Mouse (Mus musculus): ENCODE measurements at regions not wholly inside any gene's neighbourhood (a gene's known extent, or its start where the extent isn't known, plus 50 kb on each side); places are given as distances from the start of the nearest gene placed in this dataset.

GRCm38 (mm10) chr5:119125745-119126144 lies 544.7 kb upstream of the Tbx3 start:
- H3K4me3 ChIP-seq (replicated peaks), result no peak overlapping the region
- 83% methylated on average over 7 of the region's 7 CpGs for WGBS
- no peak for ATAC-seq (ENCODE audit: insufficient number of reproducible peaks, low FRiP score, low TSS enrichment, low read depth)
- H3K36me3 ChIP-seq, result no peaks in the 10 kb centered on the region
- H3K27me3 ChIP-seq, result no peaks in the 10 kb centered on the region
- no peak overlapping the region for H3K9ac ChIP-seq
- no peak overlapping the region for H3K4me2 ChIP-seq (replicated peaks)
- H3K27ac ChIP-seq (replicated peaks), result no peak overlapping the region
- no peaks in the 10 kb centered on the region for H3K9me3 ChIP-seq (replicated peaks)
- no peaks in the 10 kb centered on the region for H3K4me1 ChIP-seq

GRCm38 (mm10) chr5:119130176-119130575 lies 540.3 kb upstream of the Tbx3 start:
- no peak overlapping the region for H3K4me2 ChIP-seq (replicated peaks)
- 93% methylated on average over 7 of the region's 7 CpGs for WGBS
- no peaks in the 10 kb centered on the region for H3K4me1 ChIP-seq
- H3K27me3 ChIP-seq, result 0 out of 2 replicates have a peak, but pooled peaks cover 3% of the 10 kb centered on the region
- H3K9ac ChIP-seq, result no peak overlapping the region
- H3K36me3 ChIP-seq, result no peaks in the 10 kb centered on the region
- H3K4me3 ChIP-seq (replicated peaks), result no peak overlapping the region
- no peak for ATAC-seq (ENCODE audit: insufficient number of reproducible peaks, low FRiP score, low TSS enrichment, low read depth)
- no peak overlapping the region for H3K27ac ChIP-seq (replicated peaks)
- no peaks in the 10 kb centered on the region for H3K9me3 ChIP-seq (replicated peaks)

GRCm38 (mm10) chr5:119131461-119131860 lies 539.0 kb upstream of the Tbx3 start:
- 0 out of 2 replicates have a peak, but pooled peaks cover 3% of the 10 kb centered on the region for H3K27me3 ChIP-seq
- H3K4me3 ChIP-seq (replicated peaks), result no peak overlapping the region
- H3K27ac ChIP-seq (replicated peaks), result no peak overlapping the region
- H3K4me2 ChIP-seq (replicated peaks), result no peak overlapping the region
- H3K36me3 ChIP-seq, result no peaks in the 10 kb centered on the region
- ATAC-seq (ENCODE audit: insufficient number of reproducible peaks, low FRiP score, low TSS enrichment, low read depth), result no peak
- WGBS, result 41% methylated on average over 10 of the region's 10 CpGs
- H3K9me3 ChIP-seq (replicated peaks), result no peaks in the 10 kb centered on the region
- H3K4me1 ChIP-seq, result no peaks in the 10 kb centered on the region
- no peak overlapping the region for H3K9ac ChIP-seq

GRCm38 (mm10) chr5:119133378-119133777 lies 537.1 kb upstream of the Tbx3 start:
- Histone ChIP-seq H3K27ac (replicated peaks) (no peak overlapping the region), H3K9me3 (replicated peaks) (no peaks in the 10 kb centered on the region), H3K4me3 (replicated peaks) (no peak overlapping the region), H3K9ac (no peak overlapping the region), H3K4me2 (replicated peaks) (no peak overlapping the region), H3K27me3 (0 out of 2 replicates have a peak, but pooled peaks cover 3% of the 10 kb centered on the region), H3K4me1 (peaks cover 9% of the 10 kb centered on the region), H3K36me3 (no peaks in the 10 kb centered on the region)
- ATAC-seq (ENCODE audit: insufficient number of reproducible peaks, low FRiP score, low TSS enrichment, low read depth), result no peak
- 25% methylated on average over 13 of the region's 13 CpGs for WGBS

GRCm38 (mm10) chr5:119136916-119137315 lies 533.6 kb upstream of the Tbx3 start:
- no peak overlapping the region for H3K4me2 ChIP-seq (replicated peaks)

GRCm38 (mm10) chr5:119137409-119137808 lies 533.1 kb upstream of the Tbx3 start:
- H3K27me3 ChIP-seq, result 0 out of 2 replicates have a peak, but pooled peaks cover 3% of the 10 kb centered on the region
- H3K9ac ChIP-seq, result no peak overlapping the region
- WGBS, result 38% methylated on average over 13 of the region's 13 CpGs

More at GRCm38 (mm10) chr5:119136916-119137315, 533.6 kb upstream of the Tbx3 start:
- peaks cover 34% of the 10 kb centered on the region for H3K4me1 ChIP-seq
- no peak for ATAC-seq (ENCODE audit: insufficient number of reproducible peaks, low FRiP score, low TSS enrichment, low read depth)
- no peak overlapping the region for H3K4me3 ChIP-seq (replicated peaks)
- H3K36me3 ChIP-seq, result no peaks in the 10 kb centered on the region
- H3K9ac ChIP-seq, result no peak overlapping the region
- no peaks in the 10 kb centered on the region for H3K9me3 ChIP-seq (replicated peaks)
- H3K27ac ChIP-seq (replicated peaks), result no peak overlapping the region
- 0 out of 2 replicates have a peak, but pooled peaks cover 3% of the 10 kb centered on the region for H3K27me3 ChIP-seq
- WGBS, result 52% methylated on average over 8 of the region's 8 CpGs

GRCm38 (mm10) chr5:119137821-119138221 lies 532.6 kb upstream of the Tbx3 start:
- Histone ChIP-seq H3K36me3 (no peaks in the 10 kb centered on the region), H3K4me1 (peaks cover 34% of the 10 kb centered on the region), H3K9ac (no peak overlapping the region), H3K27ac (replicated peaks) (no peak overlapping the region), H3K4me3 (replicated peaks) (no peak overlapping the region; the same call in 1 of the 2 replicates), H3K4me2 (replicated peaks) (0 out of 2 replicates have a peak overlapping the region, but pooled peaks have one; percentile 5), H3K27me3 (0 out of 2 replicates have a peak, but pooled peaks cover 3% of the 10 kb centered on the region), H3K9me3 (replicated peaks) (no peaks in the 10 kb centered on the region)
- ATAC-seq (ENCODE audit: insufficient number of reproducible peaks, low FRiP score, low TSS enrichment, low read depth), result no peak
- WGBS, result 52% methylated on average over 10 of the region's 10 CpGs

More at GRCm38 (mm10) chr5:119137409-119137808, 533.1 kb upstream of the Tbx3 start:
- no peaks in the 10 kb centered on the region for H3K36me3 ChIP-seq
- H3K4me2 ChIP-seq (replicated peaks), result 0 out of 2 replicates have a peak overlapping the region, but pooled peaks have one; percentile 5
- no peak overlapping the region; the same call in 1 of the 2 replicates for H3K4me3 ChIP-seq (replicated peaks)
- peaks cover 34% of the 10 kb centered on the region for H3K4me1 ChIP-seq
- no peak for ATAC-seq (ENCODE audit: insufficient number of reproducible peaks, low FRiP score, low TSS enrichment, low read depth)
- H3K27ac ChIP-seq (replicated peaks), result no peak overlapping the region
- no peaks in the 10 kb centered on the region for H3K9me3 ChIP-seq (replicated peaks)

GRCm38 (mm10) chr5:119138293-119138692 lies 532.2 kb upstream of the Tbx3 start:
- H3K9ac ChIP-seq, result no peak overlapping the region
- no peak for ATAC-seq (ENCODE audit: insufficient number of reproducible peaks, low FRiP score, low TSS enrichment, low read depth)
- H3K4me3 ChIP-seq (replicated peaks), result no peak overlapping the region
- H3K9me3 ChIP-seq (replicated peaks), result no peaks in the 10 kb centered on the region
- 0 out of 2 replicates have a peak overlapping the region, but pooled peaks have one; percentile 22 for H3K4me2 ChIP-seq (replicated peaks)
- no peak overlapping the region for H3K27ac ChIP-seq (replicated peaks)
- H3K27me3 ChIP-seq, result 0 out of 2 replicates have a peak, but pooled peaks cover 3% of the 10 kb centered on the region
- H3K4me1 ChIP-seq, result peaks cover 34% of the 10 kb centered on the region
- 31% methylated on average over 14 of the region's 14 CpGs for WGBS
- no peaks in the 10 kb centered on the region for H3K36me3 ChIP-seq

- H3K9me3 ChIP-seq (replicated peaks), result no peaks in the 10 kb centered on the region
- no peak overlapping the region for H3K4me3 ChIP-seq (replicated peaks)
- no peaks in the 10 kb centered on the region for H3K36me3 ChIP-seq
- WGBS, result 32% methylated on average over 7 of the region's 7 CpGs
- no peaks in the 10 kb centered on the region for H3K27me3 ChIP-seq
- no peak overlapping the region for H3K4me2 ChIP-seq (replicated peaks)
- no peak overlapping the region for H3K9ac ChIP-seq
- H3K4me1 ChIP-seq, result peaks cover 34% of the 10 kb centered on the region
- H3K27ac ChIP-seq (replicated peaks), result no peak overlapping the region
- ATAC-seq (ENCODE audit: insufficient number of reproducible peaks, low FRiP score, low TSS enrichment, low read depth), result no peak
Observed at GRCm38 (mm10) chr5:119139336-119139735, 531.1 kb upstream of the Tbx3 start.

- 64% methylated on average over 6 of the region's 6 CpGs for WGBS
- no peaks in the 10 kb centered on the region for H3K9me3 ChIP-seq (replicated peaks)
- no peaks in the 10 kb centered on the region for H3K27me3 ChIP-seq
- no peak overlapping the region for H3K4me2 ChIP-seq (replicated peaks)
- no peak overlapping the region for H3K9ac ChIP-seq
- no peaks in the 10 kb centered on the region for H3K36me3 ChIP-seq
- H3K27ac ChIP-seq (replicated peaks), result no peak overlapping the region
- peaks cover 34% of the 10 kb centered on the region for H3K4me1 ChIP-seq
- no peak for ATAC-seq (ENCODE audit: insufficient number of reproducible peaks, low FRiP score, low TSS enrichment, low read depth)
- no peak overlapping the region for H3K4me3 ChIP-seq (replicated peaks)
Observed at GRCm38 (mm10) chr5:119139816-119140215, 530.7 kb upstream of the Tbx3 start.

- H3K36me3 ChIP-seq, result no peaks in the 10 kb centered on the region
- no peak overlapping the region for H3K4me2 ChIP-seq (replicated peaks)
- 13% methylated on average over 8 of the region's 8 CpGs for WGBS
- H3K9ac ChIP-seq, result no peak overlapping the region
- H3K4me1 ChIP-seq, result peaks cover 24% of the 10 kb centered on the region
- H3K9me3 ChIP-seq (replicated peaks), result no peaks in the 10 kb centered on the region
- no peak for ATAC-seq (ENCODE audit: insufficient number of reproducible peaks, low FRiP score, low TSS enrichment, low read depth)
- H3K4me3 ChIP-seq (replicated peaks), result no peak overlapping the region
- no peak overlapping the region for H3K27ac ChIP-seq (replicated peaks)
- no peaks in the 10 kb centered on the region for H3K27me3 ChIP-seq
Observed at GRCm38 (mm10) chr5:119143411-119143810, 527.1 kb upstream of the Tbx3 start.

Measured in embryonic facial prominence, embryonic 15.5 days (tissue).